Mouse (Mus musculus) midbrain, embryonic 11.5 days (tissue): Measurements from ENCODE around the gene Col2a1. TPM values are rescaled to one million over a fixed set of nuclear protein-coding genes. Genes with fewer than 3 reads are reported as not detected.

Experiments used
- ATAC-seq: fragments of 200-750 bp; cut with Nextera tagmentation; 2 replicates; pipeline ENCODE4 v1.8.0; 2017; ENCODE audit warnings: moderate TSS enrichment, moderate library complexity; ENCODE audit not compliant: low FRiP score
- DNase-seq: peaks from one replicate; pipeline ENCODE4 v3.0.0; 2015; ENCODE audit warnings: low spot score; ENCODE audit errors: missing footprints
- H3K27ac ChIP-seq: fragments of 300-500 bp; sonication (generic); 2 replicates; pipeline ENCODE4 v1.5.1; 2014; ENCODE audit warnings: low read depth, low read length
- H3K27me3 ChIP-seq: fragments of 300-500 bp; sonication (generic); 2 replicates; pipeline ENCODE4 v1.6.1; 2014; ENCODE audit warnings: mild to moderate bottlenecking, low read length, moderate library complexity, mixed read lengths; ENCODE audit not compliant: control insufficient read depth, insufficient read depth
- H3K36me3 ChIP-seq: fragments of 300-500 bp; sonication (generic); 2 replicates; pipeline ENCODE4 v1.6.1; 2014; ENCODE audit warnings: mild to moderate bottlenecking, low read length, moderate library complexity, mixed read lengths; ENCODE audit not compliant: control insufficient read depth, insufficient read depth
- H3K4me1 ChIP-seq: fragments of 300-500 bp; sonication (generic); 2 replicates; pipeline ENCODE4 v1.6.1; 2014; ENCODE audit warnings: low read length; ENCODE audit not compliant: control insufficient read depth, insufficient read depth
- H3K4me2 ChIP-seq: fragments of 300-500 bp; sonication (generic); 2 replicates; pipeline ENCODE4 v1.6.1; 2014; ENCODE audit warnings: mild to moderate bottlenecking, moderate library complexity
- H3K4me3 ChIP-seq: fragments of 300-500 bp; sonication (generic); 2 replicates; pipeline ENCODE4 v1.5.1; 2014; ENCODE audit warnings: low read depth, low read length
- H3K9ac ChIP-seq: fragments of 300-500 bp; sonication (generic); 2 replicates; pipeline ENCODE4 v1.6.1; 2014; ENCODE audit warnings: low read length
- H3K9me3 ChIP-seq: fragments of 300-500 bp; sonication (generic); 2 replicates; pipeline ENCODE4 v1.6.1; 2016; ENCODE audit warnings: low read length; ENCODE audit not compliant: control insufficient read depth
- WGBS: fragments of 180-500 bp; shearing (Covaris S2); extraction: QIAGEN DNeasy Blood & Tissue Kit; methylation state at CpG from one replicate; pipeline ENCODE4 v1.1.7; 2014; 5-methylcytosine and 5-hydroxymethylcytosine counted together
- polyA plus RNA-seq: library from polyadenylated mRNA; unstranded; fragments of >200 nt; fragmentation: Nextera tagmentation; extraction: Ambion mirVana; gene quantifications from 2 replicates; pipeline ENCODE4 v1.2.1, GENCODE M21; 2014

Gene Col2a1
- polyA plus RNA-seq, 1 experiment from 2014 or later = 94.6 TPM

DNA sequence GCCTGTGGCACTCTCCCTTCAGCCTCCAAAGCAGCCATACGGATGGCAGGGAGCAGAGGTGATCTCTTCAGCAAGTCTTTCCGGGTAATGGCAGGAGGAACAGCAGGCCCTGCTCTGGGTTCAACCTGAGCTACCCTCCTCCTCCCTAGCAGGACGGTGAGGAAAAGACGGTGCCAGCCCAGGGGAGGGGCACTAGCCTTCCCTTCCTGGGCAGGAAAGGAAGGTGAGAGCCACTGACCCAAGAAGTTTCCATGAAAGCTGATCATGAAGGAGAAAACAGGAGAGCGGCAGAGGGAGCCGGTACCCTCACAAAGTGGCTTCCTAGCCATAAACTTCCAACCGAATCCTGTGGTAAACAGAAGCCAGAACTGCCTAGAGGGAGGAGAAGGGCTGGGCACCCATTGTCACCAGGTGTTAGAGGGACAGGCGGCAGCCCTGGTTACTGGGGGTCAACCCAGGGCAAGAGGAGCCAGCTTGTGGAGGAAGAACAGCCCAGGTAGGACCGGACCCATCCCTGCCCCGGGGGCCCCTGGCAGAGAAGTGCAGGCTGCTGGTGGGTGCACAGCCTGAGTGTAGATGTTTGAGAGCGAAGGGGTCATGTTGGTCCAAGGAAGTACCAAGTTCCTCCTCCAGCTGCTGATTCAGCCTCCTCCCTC lies 59.4 kb downstream of the Col2a1 start:
- peaks cover 4% of the 10 kb centered on the region; the same call in 1 of the 2 replicates for H3K4me1 ChIP-seq
- H3K36me3 ChIP-seq = no peaks in the 10 kb centered on the region
- ATAC-seq (no peak), DNase-seq (peak; percentile 41)
- no peak overlapping the region for H3K27ac ChIP-seq
- no peak overlapping the region for H3K4me3 ChIP-seq
- no peak overlapping the region for H3K4me2 ChIP-seq
- H3K9me3 ChIP-seq = no peaks in the 10 kb centered on the region
- H3K9ac ChIP-seq = no peak overlapping the region
- WGBS = 82% methylated on average over 11 of the region's 11 CpGs
- no peaks in the 10 kb centered on the region for H3K27me3 ChIP-seq

DNA sequence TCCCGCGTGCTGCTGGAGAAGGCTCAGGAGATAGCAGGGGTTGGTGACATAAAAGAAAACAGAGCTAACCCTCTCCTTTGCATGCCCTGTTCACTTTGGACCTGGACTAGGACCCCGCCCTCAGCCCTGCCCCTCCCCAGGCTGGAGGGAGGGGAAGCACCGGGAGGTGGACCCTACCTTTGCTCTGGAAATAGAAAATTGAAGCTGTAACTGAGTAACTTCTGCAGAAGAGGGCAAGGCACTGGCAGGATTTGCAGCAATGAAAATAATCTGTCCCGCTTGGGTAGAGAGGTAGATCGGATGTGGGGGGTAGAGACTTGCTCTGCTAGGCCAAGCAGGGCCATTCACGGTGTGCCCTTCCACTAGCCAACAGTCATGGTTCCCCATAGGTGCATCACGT lies 61.1 kb downstream of the Col2a1 start:
- 83% methylated on average over 8 of the region's 8 CpGs for WGBS
- H3K9me3 ChIP-seq = no peaks in the 10 kb centered on the region
- H3K27me3 ChIP-seq = no peaks in the 10 kb centered on the region
- no peak for DNase-seq
- no peak overlapping the region for H3K4me3 ChIP-seq
- no peak overlapping the region for H3K4me2 ChIP-seq
- H3K4me1 ChIP-seq = no peaks in the 10 kb centered on the region
- no peak overlapping the region for H3K27ac ChIP-seq
- H3K9ac ChIP-seq = no peak overlapping the region
- H3K36me3 ChIP-seq = no peaks in the 10 kb centered on the region
- no peak for ATAC-seq

DNA sequence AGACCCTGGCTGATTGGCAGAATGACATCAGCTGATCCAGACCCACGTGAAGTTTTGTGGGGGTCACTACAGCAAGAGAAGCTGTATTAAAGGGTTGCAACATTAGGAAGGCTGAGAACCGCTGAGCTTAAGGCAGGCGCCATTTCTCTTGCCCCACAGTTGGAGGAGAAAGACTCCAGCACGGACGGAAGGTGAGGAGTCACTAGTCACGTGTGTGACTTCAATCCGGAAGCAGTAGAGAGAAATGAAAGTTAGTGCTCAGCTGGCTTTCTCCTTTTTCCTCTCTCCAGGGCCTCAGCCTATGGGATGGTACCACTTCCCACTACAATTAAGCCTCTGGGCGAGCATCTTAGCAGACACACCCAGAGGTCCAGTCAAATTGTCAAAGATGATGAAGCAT lies 62.0 kb downstream of the Col2a1 start:
- no peak overlapping the region for H3K9ac ChIP-seq
- H3K4me2 ChIP-seq = no peak overlapping the region
- WGBS = 83% methylated on average over 8 of the region's 8 CpGs
- H3K9me3 ChIP-seq = no peaks in the 10 kb centered on the region
- no peaks in the 10 kb centered on the region for H3K4me1 ChIP-seq
- no peaks in the 10 kb centered on the region for H3K27me3 ChIP-seq
- ATAC-seq = no peak
- no peaks in the 10 kb centered on the region for H3K36me3 ChIP-seq
- no peak overlapping the region for H3K4me3 ChIP-seq
- DNase-seq = no peak
- no peak overlapping the region for H3K27ac ChIP-seq

GRCm38 (mm10) chr15:97941306-97941705 lies 63.2 kb downstream of the Col2a1 start:
- H3K4me3 ChIP-seq = no peak overlapping the region
- H3K27ac ChIP-seq = no peak overlapping the region
- H3K27me3 ChIP-seq = no peaks in the 10 kb centered on the region
- no peaks in the 10 kb centered on the region for H3K4me1 ChIP-seq
- H3K9me3 ChIP-seq = no peaks in the 10 kb centered on the region
- no peak overlapping the region for H3K4me2 ChIP-seq
- ATAC-seq = no peak
- no peak for DNase-seq
- no peak overlapping the region for H3K9ac ChIP-seq
- no peaks in the 10 kb centered on the region for H3K36me3 ChIP-seq
- 94% methylated on average over 2 of the region's 2 CpGs for WGBS

DNA sequence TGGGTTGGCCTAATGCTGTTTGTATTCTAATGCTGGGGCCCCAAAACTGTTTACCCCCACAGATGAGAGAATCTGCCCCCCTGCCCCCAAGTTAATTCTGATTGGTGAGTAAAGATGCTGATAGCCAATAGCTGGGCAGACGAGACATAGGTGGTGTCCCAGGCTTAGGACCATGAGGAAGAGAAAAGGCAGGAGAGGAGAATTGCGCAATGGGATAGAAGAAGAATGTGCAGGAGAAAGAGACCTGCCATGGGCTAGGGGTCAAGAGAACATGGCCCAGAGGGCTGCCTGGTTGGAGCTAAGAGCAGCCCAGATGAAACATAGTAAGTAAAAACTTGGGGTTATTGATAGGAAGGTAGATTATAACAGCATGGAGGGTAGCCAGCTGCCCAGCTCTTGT lies 64.4 kb downstream of the Col2a1 start:
- Histone ChIP-seq H3K4me3 (no peak overlapping the region), H3K36me3 (no peaks in the 10 kb centered on the region), H3K27me3 (no peaks in the 10 kb centered on the region), H3K27ac (no peak overlapping the region), H3K9ac (no peak overlapping the region), H3K4me1 (no peaks in the 10 kb centered on the region), H3K9me3 (no peaks in the 10 kb centered on the region), H3K4me2 (no peak overlapping the region)
- DNase-seq (no peak), ATAC-seq (no peak)
- WGBS = 95% methylated on average over 2 of the region's 2 CpGs

GRCm38 (mm10) chr15:97938580-97938979 lies 65.9 kb downstream of the Col2a1 start:
- no peak overlapping the region for H3K27ac ChIP-seq
- no peak overlapping the region for H3K9ac ChIP-seq
- no peak overlapping the region for H3K4me2 ChIP-seq
- no peaks in the 10 kb centered on the region for H3K27me3 ChIP-seq
- ATAC-seq = no peak
- H3K4me1 ChIP-seq = no peaks in the 10 kb centered on the region
- H3K9me3 ChIP-seq = no peaks in the 10 kb centered on the region
- no peak for DNase-seq
- no peak overlapping the region for H3K4me3 ChIP-seq
- WGBS = 54% methylated on average over 6 of the region's 6 CpGs
- H3K36me3 ChIP-seq = no peaks in the 10 kb centered on the region

GRCm38 (mm10) chr15:97932441-97932840 lies 72.1 kb downstream of the Col2a1 start:
- no peak for ATAC-seq
- 91% methylated on average over 12 of the region's 12 CpGs for WGBS

GRCm38 (mm10) chr15:97929259-97929824 lies 75.2 kb downstream of the Col2a1 start:
- no peak for ATAC-seq

More at GRCm38 (mm10) chr15:97932441-97932840, 72.1 kb downstream of the Col2a1 start:
- H3K4me3 ChIP-seq = no peak overlapping the region
- no peak overlapping the region for H3K4me2 ChIP-seq
- H3K4me1 ChIP-seq = no peaks in the 10 kb centered on the region
- no peaks in the 10 kb centered on the region for H3K9me3 ChIP-seq
- H3K27ac ChIP-seq = no peak overlapping the region
- no peaks in the 10 kb centered on the region for H3K36me3 ChIP-seq
- H3K27me3 ChIP-seq = no peaks in the 10 kb centered on the region
- H3K9ac ChIP-seq = no peak overlapping the region
- no peak for DNase-seq

DNA sequence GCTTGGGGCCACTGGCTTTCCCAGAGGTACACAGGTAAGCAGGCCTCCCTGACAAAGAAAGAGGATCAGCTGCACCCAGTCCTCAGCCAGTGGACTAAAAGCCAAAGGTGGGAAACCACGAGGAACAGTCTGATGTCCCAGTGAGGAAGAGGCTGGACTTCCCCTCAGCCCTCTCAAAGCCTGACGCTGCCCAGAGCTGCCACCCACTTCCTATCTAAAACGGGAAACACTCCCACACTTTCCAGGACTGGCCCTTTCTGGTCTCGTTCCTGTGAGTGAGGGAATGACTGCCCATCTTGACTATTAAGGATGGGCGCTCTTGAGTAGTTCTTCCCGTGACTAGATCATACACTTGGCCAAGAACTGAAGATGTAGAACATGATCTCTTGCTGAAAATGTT lies 76.7 kb downstream of the Col2a1 start:
- Histone ChIP-seq H3K27me3 (no peaks in the 10 kb centered on the region), H3K9ac (no peak overlapping the region)
- 89% methylated on average over 6 of the region's 6 CpGs for WGBS

More at GRCm38 (mm10) chr15:97929259-97929824, 75.2 kb downstream of the Col2a1 start:
- no peak for DNase-seq
- Histone ChIP-seq H3K27me3 (no peaks in the 10 kb centered on the region), H3K4me2 (no peak overlapping the region), H3K9me3 (no peaks in the 10 kb centered on the region), H3K4me3 (no peak overlapping the region), H3K27ac (no peak overlapping the region), H3K36me3 (no peaks in the 10 kb centered on the region), H3K9ac (no peak overlapping the region), H3K4me1 (no peaks in the 10 kb centered on the region)
- WGBS = 73% methylated on average over 13 of the region's 13 CpGs

More for the DNA sequence above, 76.7 kb downstream of the Col2a1 start:
- Histone ChIP-seq H3K27ac (no peak overlapping the region), H3K4me2 (no peak overlapping the region), H3K4me3 (no peak overlapping the region), H3K9me3 (no peaks in the 10 kb centered on the region), H3K36me3 (no peaks in the 10 kb centered on the region), H3K4me1 (no peaks in the 10 kb centered on the region)
- ATAC-seq (no peak), DNase-seq (no peak)
